Mouse (Mus musculus): ENCODE results near the gene Slc12a5.
A peak's percentile ranks its signal among the peaks of the same experiment; 100 is the strongest.

Gene Slc12a5

GRCm38 (mm10) chr2:164947506-164947905, 13.1 kb upstream of the Slc12a5 start:
- no peak for DNase-seq (ENCODE audit: low spot score in 2 of 2)

GRCm38 (mm10) chr2:164947930-164948329, 12.7 kb upstream of the Slc12a5 start:
- DNase-seq (ENCODE audit: low spot score in 2 of 2) = no peak

- no peak for DNase-seq (ENCODE audit: low spot score in 2 of 2)
Measured at GRCm38 (mm10) chr2:164948962-164949361, 11.6 kb upstream of the Slc12a5 start.

GRCm38 (mm10) chr2:164950501-164950900, 10.1 kb upstream of the Slc12a5 start:
- DNase-seq (ENCODE audit: low spot score in 2 of 2) = no peak

GRCm38 (mm10) chr2:164951745-164952144, 8.9 kb upstream of the Slc12a5 start:
- no peak for DNase-seq (ENCODE audit: low spot score in 2 of 2)

GRCm38 (mm10) chr2:164952448-164952847, 8.2 kb upstream of the Slc12a5 start:
- no peak for DNase-seq (ENCODE audit: low spot score in 2 of 2)

- DNase-seq (ENCODE audit: low spot score in 2 of 2) = peak; percentile 48 to 54
Measured at GRCm38 (mm10) chr2:164953224-164953623, 7.4 kb upstream of the Slc12a5 start.

- no peak for DNase-seq (ENCODE audit: low spot score in 2 of 2)
Measured at GRCm38 (mm10) chr2:164955725-164956124, 4.9 kb upstream of the Slc12a5 start.

- DNase-seq (ENCODE audit: low spot score in 2 of 2) = no peak
Measured at GRCm38 (mm10) chr2:164956195-164956594, 4.4 kb upstream of the Slc12a5 start.

- no peak for DNase-seq (ENCODE audit: low spot score in 2 of 2)
Measured at GRCm38 (mm10) chr2:164957548-164958315, 2.9 kb upstream of the Slc12a5 start.

- DNase-seq (ENCODE audit: low spot score in 2 of 2) = peak; percentile 36 to 40
Measured at GRCm38 (mm10) chr2:164961506-164962182, 1.0 kb downstream of the Slc12a5 start.

GRCm38 (mm10) chr2:164962183-164962580, 1.6 kb downstream of the Slc12a5 start:
- no peak for DNase-seq (ENCODE audit: low spot score in 2 of 2)

GRCm38 (mm10) chr2:164964242-164964894, 3.8 kb downstream of the Slc12a5 start:
- no peak for DNase-seq (ENCODE audit: low spot score in 2 of 2)

GRCm38 (mm10) chr2:164964981-164965380, 4.4 kb downstream of the Slc12a5 start:
- no peak for DNase-seq (ENCODE audit: low spot score in 2 of 2)

- DNase-seq (ENCODE audit: low spot score in 2 of 2) = no peak
Measured at GRCm38 (mm10) chr2:164966381-164966780, 5.8 kb downstream of the Slc12a5 start.

GRCm38 (mm10) chr2:164967193-164967592, 6.6 kb downstream of the Slc12a5 start:
- no peak for DNase-seq (ENCODE audit: low spot score in 2 of 2)

GRCm38 (mm10) chr2:164967761-164968440, 7.3 kb downstream of the Slc12a5 start:
- no peak for DNase-seq (ENCODE audit: low spot score in 2 of 2)

GRCm38 (mm10) chr2:164968451-164968851, 7.8 kb downstream of the Slc12a5 start:
- DNase-seq (ENCODE audit: low spot score in 2 of 2) = no peak

GRCm38 (mm10) chr2:164969348-164969781, 8.8 kb downstream of the Slc12a5 start:
- no peak for DNase-seq (ENCODE audit: low spot score in 2 of 2)

GRCm38 (mm10) chr2:164970631-164971196, 10.1 kb downstream of the Slc12a5 start:
- no peak for DNase-seq (ENCODE audit: low spot score in 2 of 2)

GRCm38 (mm10) chr2:164972646-164973045, 12.0 kb downstream of the Slc12a5 start:
- DNase-seq (ENCODE audit: low spot score in 2 of 2) = no peak

- no peak for DNase-seq (ENCODE audit: low spot score in 2 of 2)
Measured at GRCm38 (mm10) chr2:164975611-164976010, 15.0 kb downstream of the Slc12a5 start.

Measured in spleen, postnatal 36 days (tissue).